8 mouse cellular contexts compared by ENCODE assay signal in the genomic region with DNA sequence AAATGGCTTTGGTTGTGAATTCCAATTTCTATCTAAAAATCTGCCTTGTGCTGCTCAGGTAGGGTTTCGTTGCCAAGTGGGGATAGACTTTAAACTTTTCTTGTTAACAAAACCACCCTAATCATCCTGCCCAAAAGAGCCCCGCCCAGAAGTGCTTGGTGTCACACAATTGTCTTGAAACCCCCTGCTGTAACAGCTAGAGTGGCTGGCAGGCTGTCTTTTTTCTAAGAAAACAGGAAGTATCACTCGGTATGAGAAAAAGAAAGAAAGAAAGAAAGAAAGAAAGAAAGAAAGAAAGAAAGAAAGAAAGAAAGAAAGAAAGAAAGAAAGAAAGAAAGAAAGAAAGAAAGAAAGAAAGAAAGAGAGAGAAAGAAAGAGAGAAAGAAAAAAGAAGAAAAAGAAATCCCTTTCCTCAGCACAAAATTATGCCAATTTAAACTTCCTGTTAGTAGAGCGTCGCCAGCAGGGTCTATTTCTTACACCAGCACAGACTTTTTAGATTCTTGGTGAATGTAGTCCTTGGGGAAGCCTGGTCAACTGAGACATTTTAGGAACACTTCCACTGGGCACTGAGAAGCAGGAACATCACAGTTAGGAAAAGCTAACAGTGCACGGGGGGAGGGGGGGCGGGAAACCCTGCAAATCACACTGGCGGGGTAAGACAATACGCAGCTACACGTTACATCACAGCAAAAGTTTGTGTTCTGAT.
A peak's percentile ranks its signal among the peaks of the same experiment; 100 is the strongest.
DNase-seq lines count a peak whose midpoint lies in the region; ATAC-seq lines count a peak whose summit lies in the region.

No protein-coding gene starts in this region.

- no peaks in the 10 kb centered on the region for H3K36me3 ChIP-seq in kidney, embryonic 15.5 days
- no peaks in the 10 kb centered on the region for H3K36me3 ChIP-seq in embryonic facial prominence, embryonic 13.5 days
- H3K36me3 ChIP-seq in limb, embryonic 13.5 days, result no peaks in the 10 kb centered on the region

- no peak overlapping the region for H3K9ac ChIP-seq in kidney, embryonic 15.5 days
- peak overlapping the region; percentile 64 for H3K9ac ChIP-seq in embryonic facial prominence, embryonic 13.5 days
- H3K9ac ChIP-seq in limb, embryonic 13.5 days, result peak overlapping the region; percentile 64

- 0 out of 2 replicates have a peak overlapping the region, but pooled peaks have one; percentile 45 for H3K27ac ChIP-seq in kidney, embryonic 15.5 days
- H3K27ac ChIP-seq in embryonic facial prominence, embryonic 13.5 days, result peak overlapping the region; percentile 51; the same call in 1 of the 2 replicates
- no peak overlapping the region for H3K27ac ChIP-seq in limb, embryonic 13.5 days

- H3K4me1 ChIP-seq in kidney, embryonic 15.5 days, result peaks cover 28% of the 10 kb centered on the region
- peaks cover 49% of the 10 kb centered on the region for H3K4me1 ChIP-seq in embryonic facial prominence, embryonic 13.5 days
- H3K4me1 ChIP-seq in limb, embryonic 13.5 days, result peaks cover 33% of the 10 kb centered on the region

- H3K4me2 ChIP-seq in kidney, embryonic 15.5 days, result peak overlapping the region; percentile 89
- H3K4me2 ChIP-seq in embryonic facial prominence, embryonic 13.5 days, result peak overlapping the region; percentile 78
- H3K4me2 ChIP-seq in limb, embryonic 13.5 days (replicated peaks), result peak overlapping the region; percentile 83

- peaks cover 6% of the 10 kb centered on the region; the same call in 1 of the 2 replicates for H3K27me3 ChIP-seq in kidney, embryonic 15.5 days
- no peaks in the 10 kb centered on the region for H3K27me3 ChIP-seq in embryonic facial prominence, embryonic 13.5 days
- H3K27me3 ChIP-seq in limb, embryonic 13.5 days, result 0 out of 2 replicates have a peak, but pooled peaks cover 6% of the 10 kb centered on the region

- H3K9me3 ChIP-seq in kidney, embryonic 15.5 days (replicated peaks), result no peaks in the 10 kb centered on the region
- H3K9me3 ChIP-seq in embryonic facial prominence, embryonic 13.5 days, result no peaks in the 10 kb centered on the region
- H3K9me3 ChIP-seq in limb, embryonic 13.5 days, result no peaks in the 10 kb centered on the region

- DNase-seq in kidney, adult 18-20 months, result no peak
- peak; percentile 32 for DNase-seq in neural tube, embryonic 10.5 days (ENCODE audit: extremely low spot score, low spot score)
- no peak for DNase-seq in adipocyte (ENCODE audit: low spot score)
- DNase-seq in left cerebral cortex, adult 11 months (ENCODE audit: low spot score), result no peak
- no peak for DNase-seq in right cerebral cortex, postnatal 10 days (ENCODE audit: low spot score in 2 of 2)

- H3K4me3 ChIP-seq in kidney, embryonic 15.5 days (replicated peaks), result peak overlapping the region; percentile 47
- peak overlapping the region; percentile 43 for H3K4me3 ChIP-seq in embryonic facial prominence, embryonic 13.5 days
- peak overlapping the region; percentile 45 for H3K4me3 ChIP-seq in limb, embryonic 13.5 days

- peak; percentile 27; the same call in 1 of the 2 replicates for ATAC-seq in kidney, embryonic 15.5 days (replicated peaks; ENCODE audit: low FRiP score)
- ATAC-seq in embryonic facial prominence, embryonic 13.5 days (ENCODE audit: insufficient number of reproducible peaks, insufficient read depth, low FRiP score, low TSS enrichment, low read depth), result no peak
- ATAC-seq in limb, embryonic 13.5 days (ENCODE audit: low FRiP score, low read depth), result 0 out of 2 replicates have a peak, but pooled peaks have one; percentile 3

- 5% methylated on average over 10 of the region's 10 CpGs for WGBS in kidney, embryonic 15.5 days
- 5% methylated on average over 10 of the region's 10 CpGs for whole genome bisulfite sequencing in embryonic facial prominence, embryonic 13.5 days
- 6% methylated on average over 10 of the region's 10 CpGs for WGBS in limb, embryonic 13.5 days
